Mouse (Mus musculus) liver, adult 2 months (tissue): Measurements from ENCODE around the gene Psme3.

Experiments used
- CTCF ChIP-seq: fragments of 200-500 bp; IDR thresholded peaks from 2 replicates; pipeline ENCODE4 v1.5.1; 2011; ENCODE audit warnings: low read depth, low read length, control low read depth
- POLR2A ChIP-seq: fragments of 200-500 bp; IDR thresholded peaks from 2 replicates; pipeline ENCODE4 v1.6.1; 2011; ENCODE audit warnings: low read length, control low read depth; ENCODE audit not compliant: insufficient read depth; ENCODE audit errors: extremely low read depth

GRCm38 (mm10) chr11:101301299-101302003 is 14.6 kb upstream of the Psme3 start:
- no peak for TF ChIP-seq POLR2A
- TF ChIP-seq CTCF, result no peak
